Mouse (Mus musculus) liver, embryonic 11.5 days (tissue): ENCODE measurements around the gene Fndc11. TPM values are rescaled to one million over a fixed set of nuclear protein-coding genes. Genes with fewer than 3 reads are reported as not detected.

ENCODE experiments used
- ATAC-seq: fragments of 200-750 bp; cut with Nextera tagmentation; replicated peaks from 2 replicates; pipeline ENCODE4 v1.8.0; 2017; ENCODE audit warnings: moderate number of reproducible peaks, mild to moderate bottlenecking, moderate TSS enrichment, moderate library complexity; ENCODE audit not compliant: low FRiP score
- DNase-seq: peaks from one replicate; pipeline ENCODE4 v3.0.0-alpha.2; 2017; ENCODE audit warnings: low spot score
- H3K27ac ChIP-seq: fragments of 300-500 bp; sonication (generic); 2 replicates; pipeline ENCODE4 v1.5.1; 2014; ENCODE audit warnings: mild to moderate bottlenecking, low read depth, low read length, control low read depth
- H3K27me3 ChIP-seq: fragments of 300-500 bp; sonication (generic); replicated peaks from 2 replicates; pipeline ENCODE4 v1.6.1; 2014; ENCODE audit warnings: low read length, mixed read lengths; ENCODE audit not compliant: control insufficient read depth, insufficient read depth
- H3K36me3 ChIP-seq: fragments of 300-500 bp; sonication (generic); 2 replicates; pipeline ENCODE4 v1.6.1; 2014; ENCODE audit warnings: mild to moderate bottlenecking, low read length, moderate library complexity, mixed read lengths; ENCODE audit not compliant: control insufficient read depth, insufficient read depth
- H3K4me1 ChIP-seq: fragments of 300-500 bp; sonication (generic); replicated peaks from 2 replicates; pipeline ENCODE4 v1.6.1; 2014; ENCODE audit warnings: low read length, mixed read lengths; ENCODE audit not compliant: control insufficient read depth, insufficient read depth
- H3K4me2 ChIP-seq: fragments of 300-500 bp; sonication (generic); 2 replicates; pipeline ENCODE4 v1.6.1; 2014; ENCODE audit warnings: mild to moderate bottlenecking, control low read depth, moderate library complexity
- H3K4me3 ChIP-seq: fragments of 300-500 bp; sonication (generic); 2 replicates; pipeline ENCODE4 v1.5.1; 2014; ENCODE audit warnings: low read depth, low read length, control low read depth
- H3K9ac ChIP-seq: fragments of 300-500 bp; sonication (generic); 2 replicates; pipeline ENCODE4 v1.6.1; 2014; ENCODE audit warnings: low read depth, low read length, control low read depth
- H3K9me3 ChIP-seq: fragments of 300-500 bp; sonication (generic); 2 replicates; pipeline ENCODE4 v1.6.1; 2016; ENCODE audit warnings: low read length, inconsistent platforms, mixed read lengths; ENCODE audit not compliant: control insufficient read depth
- WGBS: fragments of 180-500 bp; shearing (Covaris S2); extraction: QIAGEN DNeasy Blood & Tissue Kit; methylation state at CpG from one replicate; pipeline ENCODE4 v1.1.7; 2014; 5-methylcytosine and 5-hydroxymethylcytosine counted together
- polyA plus RNA-seq: library from polyadenylated mRNA; unstranded; fragments of >200 nt; fragmentation: Nextera tagmentation; extraction: Ambion mirVana; gene quantifications from 2 replicates; pipeline ENCODE4 v1.2.1, GENCODE M21; 2014

The Fndc11 gene
- 0.34 TPM in 1 of 2 replicates, not detected in the other for polyA plus RNA-seq

GRCm38 (mm10) chr2:181219538-181220216, at the start of gene Fndc11:
Fndc11 (plus strand) TSS chr2:181220013.
- Histone ChIP-seq H3K27me3 (peaks cover 3% of the 10 kb centered on the region; the same call in 1 of the 2 replicates), H3K4me2 (peak within 1 kb of the TSS; percentile 67), H3K27ac (no peak within 1 kb of the TSS), H3K9me3 (no peaks in the 10 kb centered on the region), H3K4me3 (peak within 1 kb of the TSS; percentile 25), H3K4me1 (peaks cover 10% of the 10 kb centered on the region), H3K9ac (peak within 1 kb of the TSS; percentile 7; the same call in 1 of the 2 replicates), H3K36me3 (no peaks in the 10 kb centered on the region)
- 6% methylated on average over 25 of the region's 25 CpGs for WGBS
- peak; percentile 81 for ATAC-seq
- peak; percentile 75 for DNase-seq

GRCm38 (mm10) chr2:181174646-181175045, 45.2 kb upstream of the Fndc11 start:
- Histone ChIP-seq H3K27me3 (no peaks in the 10 kb centered on the region), H3K9me3 (no peaks in the 10 kb centered on the region), H3K4me1 (no peaks in the 10 kb centered on the region), H3K27ac (no peak overlapping the region), H3K9ac (no peak overlapping the region), H3K4me2 (no peak overlapping the region), H3K36me3 (no peaks in the 10 kb centered on the region), H3K4me3 (no peak overlapping the region)
- DNase-seq (no peak), ATAC-seq (no peak)
- 82% methylated on average over 3 of the region's 3 CpGs for WGBS

DNA sequence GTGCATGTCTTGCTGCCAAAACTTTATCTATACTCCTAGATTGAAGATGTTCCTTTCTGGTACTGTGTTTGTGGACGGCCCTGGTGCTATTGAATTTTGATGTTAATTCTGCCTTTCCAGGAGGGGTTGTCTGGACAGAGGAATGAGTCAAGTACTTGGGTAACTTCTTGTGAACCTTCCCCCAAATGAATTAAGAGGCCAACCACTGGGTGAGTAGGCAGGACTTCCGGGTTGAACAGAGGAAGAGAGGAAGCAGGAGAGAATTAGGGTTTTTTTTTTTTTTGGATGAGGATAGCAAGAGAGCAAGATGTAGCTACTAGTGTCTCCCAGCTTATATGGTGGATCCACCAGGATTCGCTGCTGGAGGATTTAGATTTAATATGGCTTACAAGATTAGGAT, 41.8 kb upstream of the Fndc11 start:
- ATAC-seq = no peak
- WGBS = 64% methylated on average over 3 of the region's 3 CpGs
- H3K4me1 ChIP-seq = no peaks in the 10 kb centered on the region
- no peak overlapping the region for H3K4me2 ChIP-seq
- no peaks in the 10 kb centered on the region for H3K9me3 ChIP-seq
- H3K36me3 ChIP-seq = no peaks in the 10 kb centered on the region
- no peak overlapping the region for H3K9ac ChIP-seq
- H3K4me3 ChIP-seq = no peak overlapping the region
- no peak overlapping the region for H3K27ac ChIP-seq
- H3K27me3 ChIP-seq = no peaks in the 10 kb centered on the region
- DNase-seq = no peak

GRCm38 (mm10) chr2:181178471-181178870, 41.3 kb upstream of the Fndc11 start:
- no peak overlapping the region for H3K4me2 ChIP-seq
- ATAC-seq (no peak), DNase-seq (no peak)
- 63% methylated on average over 5 of the region's 5 CpGs for WGBS
- no peaks in the 10 kb centered on the region for H3K4me1 ChIP-seq
- H3K27me3 ChIP-seq = no peaks in the 10 kb centered on the region
- no peak overlapping the region for H3K27ac ChIP-seq
- no peaks in the 10 kb centered on the region for H3K9me3 ChIP-seq
- H3K36me3 ChIP-seq = no peaks in the 10 kb centered on the region
- no peak overlapping the region for H3K4me3 ChIP-seq
- no peak overlapping the region for H3K9ac ChIP-seq

GRCm38 (mm10) chr2:181180898-181181297, 38.9 kb upstream of the Fndc11 start:
- WGBS = 71% methylated on average over 6 of the region's 6 CpGs
- Histone ChIP-seq H3K9ac (no peak overlapping the region), H3K4me1 (no peaks in the 10 kb centered on the region), H3K27me3 (no peaks in the 10 kb centered on the region), H3K36me3 (no peaks in the 10 kb centered on the region), H3K27ac (no peak overlapping the region), H3K4me2 (no peak overlapping the region), H3K4me3 (no peak overlapping the region), H3K9me3 (no peaks in the 10 kb centered on the region)
- DNase-seq (no peak), ATAC-seq (no peak)

GRCm38 (mm10) chr2:181186635-181187034, 33.2 kb upstream of the Fndc11 start:
- peak; percentile 79 for DNase-seq
- no peak overlapping the region for H3K27ac ChIP-seq
- no peaks in the 10 kb centered on the region for H3K36me3 ChIP-seq
- no peaks in the 10 kb centered on the region for H3K27me3 ChIP-seq
- H3K9ac ChIP-seq = peak overlapping the region; percentile 80
- peaks cover 8% of the 10 kb centered on the region for H3K4me1 ChIP-seq
- H3K4me2 ChIP-seq = peak overlapping the region; percentile 74
- H3K9me3 ChIP-seq = no peaks in the 10 kb centered on the region
- H3K4me3 ChIP-seq = peak overlapping the region; percentile 67
- WGBS = under 1% methylated on average over 14 of the region's 14 CpGs
- ATAC-seq = peak; percentile 76

GRCm38 (mm10) chr2:181187121-181188000, 32.5 kb upstream of the Fndc11 start, which contains the start of gene Ppdpf:
Ppdpf (plus strand) TSS chr2:181187247.
- WGBS = under 1% methylated on average over 64 of the region's 64 CpGs
- H3K4me1 ChIP-seq = peaks cover 8% of the 10 kb centered on the region
- peak; percentile 96 for ATAC-seq
- peak within 1 kb of the TSS; percentile 73 for H3K27ac ChIP-seq
- H3K36me3 ChIP-seq = no peaks in the 10 kb centered on the region
- peak within 1 kb of the TSS; percentile 80 for H3K9ac ChIP-seq
- H3K4me2 ChIP-seq = peak within 1 kb of the TSS; percentile 74
- DNase-seq = peak; percentile 88
- no peaks in the 10 kb centered on the region for H3K27me3 ChIP-seq
- H3K4me3 ChIP-seq = peak within 1 kb of the TSS; percentile 67
- H3K9me3 ChIP-seq = no peaks in the 10 kb centered on the region

- Histone ChIP-seq H3K4me1 (peaks cover 8% of the 10 kb centered on the region), H3K27ac (no peak overlapping the region), H3K36me3 (no peaks in the 10 kb centered on the region), H3K4me3 (peak overlapping the region; percentile 67), H3K4me2 (peak overlapping the region; percentile 74), H3K9ac (0 out of 2 replicates have a peak overlapping the region, but pooled peaks have one; percentile 8), H3K9me3 (no peaks in the 10 kb centered on the region), H3K27me3 (no peaks in the 10 kb centered on the region)
- DNase-seq = no peak
- ATAC-seq = no peak
- 61% methylated on average over 2 of the region's 2 CpGs for WGBS
Observed at GRCm38 (mm10) chr2:181188681-181189080, 31.1 kb upstream of the Fndc11 start.
